Mouse (Mus musculus): ENCODE measurements around the gene Ccdc6. TPM values are rescaled to one million over a fixed set of nuclear protein-coding genes. Genes with fewer than 3 reads are reported as not detected.

The Ccdc6 gene
- total RNA-seq (2021): 100 to 1,000 TPM in 1 of 2 experiments, 10 to 100 TPM in 1; 94.2 to 115 TPM
- long read RNA-seq, experiment 1, full-length matches to known transcripts: 1 of 13 reads
- long read RNA-seq, experiment 1, partial matches to known transcripts: 11 of 13 reads
- long read RNA-seq, experiment 1, other reads (novel, unspliced or antisense): 1 of 13 reads
- long read RNA-seq, experiment 2, partial matches to known transcripts: 4 of 22 reads
- long read RNA-seq, experiment 2, other reads (novel, unspliced or antisense): 18 of 22 reads

GRCm38 (mm10) chr10:70096366-70097188 is at the start of gene Ccdc6:
Gene Ccdc6, plus strand, starts transcription at chr10:70097121.
- intact Hi-C loops (cut with DNase I): loop anchor here (2.0 to 5.0 kb wide), 2 partner anchors 54 to 74 kb away; no protein-coding TSS in a partner anchor
- peak within 1 kb of the TSS; percentile 92 for H3K4me3 ChIP-seq
- H3K27ac ChIP-seq: peak within 1 kb of the TSS; percentile 94
- peak; percentile 92 for TF ChIP-seq CTCF (IDR thresholded peaks at IDR 0.05)
- peak; percentile 93 for DNase-seq

DNA sequence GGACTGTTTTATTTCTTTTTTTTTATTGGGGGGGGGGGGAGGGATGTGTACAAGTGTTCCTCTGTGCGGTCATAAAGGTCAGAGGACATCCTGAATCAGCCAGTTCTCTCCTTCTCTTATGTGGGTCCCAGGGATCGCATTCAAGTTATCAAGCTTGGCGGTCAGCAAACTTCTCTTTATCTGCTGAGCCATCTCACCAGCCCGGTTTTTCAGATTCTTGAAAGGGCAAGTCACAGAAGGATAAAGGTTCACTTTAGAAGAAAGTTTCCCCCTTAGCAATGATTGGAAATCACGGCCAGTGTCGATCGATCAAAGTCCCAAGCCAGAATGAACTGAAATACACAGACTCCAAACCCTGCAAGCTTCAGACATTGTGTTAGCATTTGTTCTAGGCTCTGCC is 47.1 kb upstream of the Ccdc6 start:
- no peak overlapping the region for H3K27ac ChIP-seq
- no peak for DNase-seq
- no peak overlapping the region for H3K4me3 ChIP-seq
- TF ChIP-seq CTCF (IDR thresholded peaks at IDR 0.05): no peak
- intact Hi-C loops (cut with DNase I): no loop called here

- TF ChIP-seq CTCF (IDR thresholded peaks at IDR 0.05): no peak
- Histone ChIP-seq H3K27ac (no peak overlapping the region), H3K4me3 (no peak overlapping the region)
- intact Hi-C loops (cut with DNase I): no loop called here
- no peak for DNase-seq
These were observed 41.6 kb upstream of the Ccdc6 start for GRCm38 (mm10) chr10:70055291-70055690.

DNA sequence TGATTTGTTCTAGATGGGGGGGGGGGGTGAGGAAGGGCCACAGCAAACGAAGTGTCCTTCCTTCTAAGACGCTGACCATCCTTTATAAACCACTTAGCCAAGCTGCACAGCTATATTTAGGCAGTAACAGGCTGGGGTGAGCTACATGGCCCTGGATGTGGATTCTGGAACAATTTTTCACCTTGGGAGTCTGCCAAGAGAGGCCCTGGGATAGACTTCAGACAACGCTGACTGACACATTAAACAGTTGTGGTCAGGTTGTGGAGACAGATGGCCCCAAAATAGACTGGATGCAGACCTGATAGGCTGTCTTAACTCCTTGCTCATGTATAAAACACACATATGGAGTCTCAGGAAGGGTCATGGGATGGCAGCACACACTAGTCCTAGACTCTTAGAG is 39.9 kb upstream of the Ccdc6 start:
- no peak for TF ChIP-seq CTCF (IDR thresholded peaks at IDR 0.05)
- Histone ChIP-seq H3K4me3 (no peak overlapping the region), H3K27ac (peak overlapping the region; percentile 81)
- DNase-seq: peak; percentile 74
- intact Hi-C loops (cut with DNase I): no loop called here

DNA sequence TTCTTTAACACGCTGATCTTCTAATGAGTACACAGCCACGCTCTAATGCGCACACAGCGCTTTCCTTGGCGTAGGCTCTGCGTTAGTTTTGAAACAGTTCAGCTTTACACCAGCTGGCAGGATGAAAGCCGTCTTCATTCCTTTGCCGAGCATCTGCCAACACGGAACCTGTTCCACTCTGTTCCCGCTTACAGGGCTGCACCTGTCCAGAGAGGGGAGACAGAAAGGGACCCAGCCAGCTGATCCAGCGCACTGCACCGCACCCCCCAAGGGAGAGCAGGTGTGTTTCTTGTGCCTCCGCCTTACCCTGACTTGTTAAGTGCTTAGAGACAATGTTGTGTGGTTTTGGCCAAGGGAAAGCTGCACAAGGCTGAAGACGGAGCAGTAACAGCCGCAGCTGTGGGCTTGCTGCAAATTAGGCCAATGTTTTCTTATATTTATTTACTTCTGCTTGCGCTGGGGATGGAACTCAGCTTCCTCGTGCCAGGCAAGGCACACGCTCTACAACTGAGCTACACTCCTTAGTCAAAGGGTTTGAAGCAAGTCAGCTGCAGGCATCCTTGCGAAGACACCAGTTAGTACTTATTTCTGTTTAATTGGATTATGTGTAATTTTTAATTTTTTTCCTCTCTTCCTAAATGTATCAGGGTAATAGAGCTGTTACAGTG is 36.8 kb upstream of the Ccdc6 start:
- TF ChIP-seq CTCF (IDR thresholded peaks at IDR 0.05): no peak
- intact Hi-C loops (cut with DNase I): no loop called here
- peak; percentile 86 for DNase-seq
- Histone ChIP-seq H3K27ac (peak overlapping the region; percentile 90), H3K4me3 (peak overlapping the region; percentile 57)

- Histone ChIP-seq H3K4me3 (peak overlapping the region; percentile 57), H3K27ac (peak overlapping the region; percentile 90)
- intact Hi-C loops (cut with DNase I): no loop called here
- DNase-seq: peak; percentile 44
- no peak for TF ChIP-seq CTCF (IDR thresholded peaks at IDR 0.05)
These were observed 36.2 kb upstream of the Ccdc6 start for GRCm38 (mm10) chr10:70060689-70061081.

GRCm38 (mm10) chr10:70063881-70064555 is 32.9 kb upstream of the Ccdc6 start:
- no peak for DNase-seq
- TF ChIP-seq CTCF (IDR thresholded peaks at IDR 0.05): no peak
- intact Hi-C loops (cut with DNase I): no loop called here
- H3K27ac ChIP-seq: no peak overlapping the region
- no peak overlapping the region for H3K4me3 ChIP-seq

DNA sequence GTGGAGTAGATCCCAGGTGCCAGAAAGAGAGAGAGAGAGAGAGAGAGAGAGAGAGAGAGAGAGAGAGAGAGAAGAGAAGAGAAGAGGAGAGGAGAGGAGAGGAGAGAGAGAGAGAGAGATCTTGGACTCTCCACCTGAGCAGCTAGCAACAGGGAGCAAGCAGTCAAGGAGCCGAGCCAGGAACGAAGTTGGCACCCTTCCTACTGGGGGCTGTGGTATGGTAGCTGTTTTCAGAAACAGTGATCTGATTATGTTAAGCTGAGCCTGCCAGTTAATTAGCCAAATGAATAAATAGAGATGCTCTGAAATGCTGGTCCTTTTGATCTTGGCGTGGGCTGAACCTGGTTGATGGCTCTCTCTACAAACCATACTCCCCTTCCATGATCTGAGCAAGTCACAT is 31.7 kb upstream of the Ccdc6 start:
- Histone ChIP-seq H3K27ac (no peak overlapping the region), H3K4me3 (no peak overlapping the region)
- DNase-seq: no peak
- no peak for TF ChIP-seq CTCF (IDR thresholded peaks at IDR 0.05)
- intact Hi-C loops (cut with DNase I): no loop called here

DNA sequence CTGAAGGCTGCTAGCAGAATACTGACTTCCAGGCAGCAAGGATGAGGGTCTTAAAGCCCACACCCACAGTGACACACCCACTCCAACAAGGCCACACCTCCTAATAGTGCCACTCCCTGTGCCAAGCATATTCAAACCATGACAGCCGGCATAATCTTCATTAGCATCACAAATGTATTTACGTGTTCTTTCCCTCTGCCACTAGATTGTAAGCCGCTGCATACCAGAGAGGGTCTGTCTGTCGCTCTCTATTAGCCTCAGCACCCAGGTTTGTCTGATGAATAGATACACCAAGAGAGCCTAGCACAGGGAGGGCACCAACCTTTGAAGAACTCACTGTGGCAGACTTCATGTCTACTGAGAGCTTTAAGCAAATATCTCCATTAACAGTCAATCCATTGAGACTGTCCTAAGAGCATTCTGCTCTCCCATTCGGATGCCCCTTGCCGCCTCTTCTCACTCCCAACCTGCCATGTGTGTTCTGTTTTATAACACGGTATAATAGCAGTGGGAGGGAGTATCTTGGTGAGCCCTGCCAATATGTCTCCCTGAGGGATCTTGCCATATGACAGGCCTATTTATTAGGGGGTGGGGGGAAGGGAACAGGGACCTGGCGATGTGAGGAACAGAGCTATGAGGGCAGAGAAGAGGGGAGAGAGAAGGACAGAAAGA is 30.3 kb upstream of the Ccdc6 start:
- DNase-seq: no peak
- TF ChIP-seq CTCF (IDR thresholded peaks at IDR 0.05): no peak
- Histone ChIP-seq H3K27ac (no peak overlapping the region), H3K4me3 (no peak overlapping the region)
- intact Hi-C loops (cut with DNase I): no loop called here

DNA sequence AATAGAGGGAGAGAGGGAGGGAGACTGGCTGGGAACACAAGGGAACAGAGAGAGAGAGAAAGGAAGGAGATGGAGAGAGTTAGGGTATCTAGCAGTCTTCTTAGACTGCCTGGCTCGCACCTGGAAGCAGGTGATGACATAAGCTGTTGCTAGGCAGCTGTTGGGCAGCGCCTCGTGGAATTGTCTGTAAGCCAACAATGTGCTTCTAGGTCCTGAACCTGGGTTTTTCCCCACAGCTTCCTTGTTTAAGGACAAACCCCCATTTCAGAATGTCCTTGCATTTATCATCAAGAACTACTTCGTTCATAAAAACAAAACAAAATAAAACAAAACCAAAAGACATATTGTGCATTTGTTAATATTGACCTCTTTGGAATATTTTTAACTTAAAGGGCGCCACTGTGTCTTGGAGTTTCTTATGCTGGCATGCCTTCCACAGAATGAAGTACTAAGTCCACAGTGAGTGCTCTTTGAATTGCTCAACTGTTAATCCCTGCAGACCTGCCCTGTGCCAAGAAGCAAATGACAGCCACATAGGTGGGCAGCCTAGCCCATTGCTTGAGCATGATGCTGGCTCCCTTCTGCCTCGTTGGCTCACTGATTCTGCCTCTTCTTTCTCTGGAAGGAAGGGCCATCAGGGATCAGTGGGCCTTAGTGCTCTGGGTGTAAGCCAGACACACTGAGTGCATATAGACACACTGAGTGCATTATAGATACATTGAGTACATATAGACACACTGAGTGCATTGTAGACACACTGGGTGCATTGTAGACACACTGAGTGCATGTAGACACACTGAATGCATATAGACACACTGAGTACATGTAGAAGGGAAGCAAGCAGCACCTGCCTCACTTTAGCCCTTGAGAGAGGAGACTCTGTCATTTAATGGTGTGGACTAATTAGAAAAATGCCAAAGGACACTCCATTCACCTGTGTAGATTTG is 29.5 kb upstream of the Ccdc6 start:
- no peak for TF ChIP-seq CTCF (IDR thresholded peaks at IDR 0.05)
- DNase-seq: no peak
- no peak overlapping the region for H3K4me3 ChIP-seq
- no peak overlapping the region for H3K27ac ChIP-seq
- intact Hi-C loops (cut with DNase I): no loop called here

DNA sequence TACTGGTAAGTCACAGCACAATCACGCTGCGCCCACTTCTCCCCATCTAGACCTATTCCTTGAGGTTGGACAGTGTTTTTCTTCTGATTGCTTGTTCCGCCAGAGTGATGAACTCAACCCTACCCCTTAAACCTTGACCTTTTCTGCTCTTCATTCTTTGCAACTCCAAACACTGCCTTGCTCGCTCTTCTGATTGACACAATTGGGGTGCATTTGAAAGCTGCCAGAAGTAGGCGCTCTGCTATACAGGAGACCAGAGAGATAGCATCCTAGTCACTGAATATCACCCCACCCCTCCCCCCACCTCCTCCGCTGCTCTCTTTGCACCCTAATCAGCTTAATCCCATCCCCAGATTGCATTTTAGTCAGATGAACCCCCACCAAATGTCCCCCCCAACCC is 27.6 kb upstream of the Ccdc6 start:
- intact Hi-C loops (cut with DNase I): no loop called here
- Histone ChIP-seq H3K27ac (no peak overlapping the region), H3K4me3 (no peak overlapping the region)
- no peak for DNase-seq
- no peak for TF ChIP-seq CTCF (IDR thresholded peaks at IDR 0.05)
